Mouse (Mus musculus) heart, adult 2 months (tissue): Measurements from ENCODE around the gene Cacnb1.

Experiments
- CTCF ChIP-seq: fragments of 200-600 bp; IDR thresholded peaks from 2 replicates; pipeline ENCODE4 v1.8.1; 2022; ENCODE audit warnings: antibody characterized with exemption, mild to moderate bottlenecking, moderate library complexity
- EP300 ChIP-seq: fragments of 200-500 bp; IDR thresholded peaks from 2 replicates; pipeline ENCODE4 v1.6.1; 2011; ENCODE audit warnings: low read depth, low read length, control low read depth; ENCODE audit not compliant: insufficient read depth
- POLR2A ChIP-seq: fragments of 200-500 bp; IDR thresholded peaks from 2 replicates; pipeline ENCODE4 v1.6.1; 2011; ENCODE audit warnings: mild to moderate bottlenecking, low read depth, low read length, control low read depth; ENCODE audit not compliant: insufficient read depth

DNA sequence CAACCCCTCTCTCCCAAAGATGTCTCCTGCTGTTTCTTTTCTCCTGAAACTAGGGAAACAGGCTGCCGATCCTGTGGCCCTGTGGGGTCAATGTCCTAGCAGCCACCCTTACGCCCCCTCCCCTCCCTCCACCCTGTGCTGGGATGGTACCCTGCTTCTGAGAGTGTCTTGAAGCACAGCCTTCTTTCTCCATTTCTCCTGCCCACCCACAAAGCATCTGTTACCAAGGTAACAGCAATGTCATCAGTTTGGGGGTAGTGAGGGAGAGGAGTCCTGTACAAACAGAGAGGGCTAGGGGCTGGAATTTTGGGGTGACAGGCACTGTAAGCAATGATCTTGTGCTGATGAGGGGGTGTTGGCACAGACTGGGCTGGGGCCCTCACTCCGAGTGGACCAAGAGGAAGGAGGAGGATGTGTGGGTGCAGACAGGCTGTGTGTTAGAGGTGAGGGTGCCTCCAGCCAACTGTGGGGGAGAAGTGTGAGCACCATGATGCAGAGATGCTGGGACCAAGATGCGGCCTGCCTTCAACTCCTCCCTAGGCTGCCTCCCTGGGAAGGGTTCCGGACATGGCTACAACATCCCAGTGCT lies 37.4 kb upstream of the Cacnb1 start:
- TF ChIP-seq CTCF (no peak), POLR2A (no peak), EP300 (no peak)
